Mouse (Mus musculus): ENCODE data around the gene Nr2c2. TPM values are rescaled to one million over a fixed set of nuclear protein-coding genes. Genes with fewer than 3 reads are reported as not detected.

Nr2c2 gene
- polyA plus RNA-seq, 1 experiment, result 12.5 TPM

- Histone ChIP-seq H3K27me3 (ENCODE audit: control insufficient read depth, insufficient read depth, low read length) (no peaks in the 10 kb centered on the region), H3K4me3 (ENCODE audit: low read depth, low read length) (no peak overlapping the region), H3K27ac (ENCODE audit: insufficient read depth, low read depth, low read length) (no peak overlapping the region), H3K36me3 (ENCODE audit: control insufficient read depth, insufficient read depth, low read length) (peaks cover 83% of the 10 kb centered on the region), H3K4me1 (ENCODE audit: control insufficient read depth, insufficient read depth, insufficient read length, low read length) (no peaks in the 10 kb centered on the region)
- 81% methylated on average over 3 of the region's 3 CpGs for WGBS
- TF ChIP-seq CTCF (IDR thresholded peaks at IDR 0.05; ENCODE audit: extremely low read depth, insufficient read length, insufficient replicate concordance, low read depth, low read length), result no peak
- TF ChIP-seq POLR2A (IDR thresholded peaks at IDR 0.05; ENCODE audit: low read depth, low read length), result no peak
Measured at GRCm38 (mm10) chr6:92158801-92159200, 67.6 kb downstream of the Nr2c2 start.

- no peaks in the 10 kb centered on the region for H3K27me3 ChIP-seq (ENCODE audit: control insufficient read depth, insufficient read depth, low read length)
- WGBS, result 73% methylated on average over 1 of the region's 1 CpGs
- no peak overlapping the region for H3K4me3 ChIP-seq (ENCODE audit: low read depth, low read length)
- TF ChIP-seq POLR2A (IDR thresholded peaks at IDR 0.05; ENCODE audit: low read depth, low read length) (no peak), CTCF (IDR thresholded peaks at IDR 0.05; ENCODE audit: extremely low read depth, insufficient read length, insufficient replicate concordance, low read depth, low read length) (no peak)
- H3K27ac ChIP-seq (ENCODE audit: insufficient read depth, low read depth, low read length), result no peak overlapping the region
- no peaks in the 10 kb centered on the region for H3K4me1 ChIP-seq (ENCODE audit: control insufficient read depth, insufficient read depth, insufficient read length, low read length)
- H3K36me3 ChIP-seq (ENCODE audit: control insufficient read depth, insufficient read depth, low read length), result peaks cover 72% of the 10 kb centered on the region
Measured at GRCm38 (mm10) chr6:92162724-92163123, 71.5 kb downstream of the Nr2c2 start.

- no peaks in the 10 kb centered on the region for H3K27me3 ChIP-seq (ENCODE audit: control insufficient read depth, insufficient read depth, low read length)
- H3K4me3 ChIP-seq (ENCODE audit: low read depth, low read length), result no peak overlapping the region
- TF ChIP-seq POLR2A (IDR thresholded peaks at IDR 0.05; ENCODE audit: low read depth, low read length), result no peak
- TF ChIP-seq CTCF (IDR thresholded peaks at IDR 0.05; ENCODE audit: extremely low read depth, insufficient read length, insufficient replicate concordance, low read depth, low read length), result no peak
- no peak overlapping the region for H3K27ac ChIP-seq (ENCODE audit: insufficient read depth, low read depth, low read length)
- H3K36me3 ChIP-seq (ENCODE audit: control insufficient read depth, insufficient read depth, low read length), result peaks cover 40% of the 10 kb centered on the region
- 94% methylated on average over 1 of the region's 1 CpGs for WGBS
- no peaks in the 10 kb centered on the region for H3K4me1 ChIP-seq (ENCODE audit: control insufficient read depth, insufficient read depth, insufficient read length, low read length)
Measured at GRCm38 (mm10) chr6:92176450-92176849, 85.3 kb downstream of the Nr2c2 start.

GRCm38 (mm10) chr6:92183621-92184131 is 92.5 kb downstream of the Nr2c2 start, which contains the start of gene Mrps25:
Gene Mrps25 (minus strand): TSS chr6:92184033.
- Histone ChIP-seq H3K36me3 (ENCODE audit: control insufficient read depth, insufficient read depth, low read length) (peaks cover 5% of the 10 kb centered on the region), H3K4me1 (ENCODE audit: control insufficient read depth, insufficient read depth, insufficient read length, low read length) (peaks cover 3% of the 10 kb centered on the region; the same call in 1 of the 2 replicates), H3K27me3 (ENCODE audit: control insufficient read depth, insufficient read depth, low read length) (no peaks in the 10 kb centered on the region), H3K27ac (ENCODE audit: insufficient read depth, low read depth, low read length) (no peak within 1 kb of the TSS), H3K4me3 (ENCODE audit: low read depth, low read length) (peak within 1 kb of the TSS; percentile 81)
- WGBS, result under 1% methylated on average over 42 of the region's 42 CpGs
- no peak for TF ChIP-seq CTCF (IDR thresholded peaks at IDR 0.05; ENCODE audit: extremely low read depth, insufficient read length, insufficient replicate concordance, low read depth, low read length)
- peak; percentile 80 for TF ChIP-seq POLR2A (IDR thresholded peaks at IDR 0.05; ENCODE audit: low read depth, low read length)

GRCm38 (mm10) chr6:92184178-92184577 is 93.0 kb downstream of the Nr2c2 start:
- Histone ChIP-seq H3K4me1 (ENCODE audit: control insufficient read depth, insufficient read depth, insufficient read length, low read length) (peaks cover 3% of the 10 kb centered on the region; the same call in 1 of the 2 replicates), H3K36me3 (ENCODE audit: control insufficient read depth, insufficient read depth, low read length) (peaks cover 5% of the 10 kb centered on the region), H3K27ac (ENCODE audit: insufficient read depth, low read depth, low read length) (no peak overlapping the region), H3K4me3 (ENCODE audit: low read depth, low read length) (peak overlapping the region; percentile 81), H3K27me3 (ENCODE audit: control insufficient read depth, insufficient read depth, low read length) (no peaks in the 10 kb centered on the region)
- WGBS, result 6% methylated on average over 10 of the region's 10 CpGs
- TF ChIP-seq POLR2A (IDR thresholded peaks at IDR 0.05; ENCODE audit: low read depth, low read length) (no peak), CTCF (IDR thresholded peaks at IDR 0.05; ENCODE audit: extremely low read depth, insufficient read length, insufficient replicate concordance, low read depth, low read length) (no peak)

- H3K4me1 ChIP-seq (ENCODE audit: control insufficient read depth, insufficient read depth, insufficient read length, low read length), result peaks cover 3% of the 10 kb centered on the region; the same call in 1 of the 2 replicates
- H3K27me3 ChIP-seq (ENCODE audit: control insufficient read depth, insufficient read depth, low read length), result no peaks in the 10 kb centered on the region
- 89% methylated on average over 8 of the region's 8 CpGs for WGBS
- TF ChIP-seq CTCF (IDR thresholded peaks at IDR 0.05; ENCODE audit: extremely low read depth, insufficient read length, insufficient replicate concordance, low read depth, low read length) (no peak), POLR2A (IDR thresholded peaks at IDR 0.05; ENCODE audit: low read depth, low read length) (no peak)
- H3K4me3 ChIP-seq (ENCODE audit: low read depth, low read length), result no peak overlapping the region
- no peak overlapping the region for H3K27ac ChIP-seq (ENCODE audit: insufficient read depth, low read depth, low read length)
- H3K36me3 ChIP-seq (ENCODE audit: control insufficient read depth, insufficient read depth, low read length), result peaks cover 55% of the 10 kb centered on the region
Measured at GRCm38 (mm10) chr6:92199414-92199813, 108.2 kb downstream of the Nr2c2 start.

- Histone ChIP-seq H3K4me1 (ENCODE audit: control insufficient read depth, insufficient read depth, insufficient read length, low read length) (peaks cover 8% of the 10 kb centered on the region), H3K27me3 (ENCODE audit: control insufficient read depth, insufficient read depth, low read length) (no peaks in the 10 kb centered on the region), H3K27ac (ENCODE audit: insufficient read depth, low read depth, low read length) (peak overlapping the region; percentile 50), H3K4me3 (ENCODE audit: low read depth, low read length) (peak overlapping the region; percentile 83), H3K36me3 (ENCODE audit: control insufficient read depth, insufficient read depth, low read length) (peaks cover 6% of the 10 kb centered on the region)
- TF ChIP-seq POLR2A (IDR thresholded peaks at IDR 0.05; ENCODE audit: low read depth, low read length) (no peak), CTCF (IDR thresholded peaks at IDR 0.05; ENCODE audit: extremely low read depth, insufficient read length, insufficient replicate concordance, low read depth, low read length) (no peak)
- WGBS, result under 1% methylated on average over 48 of the region's 48 CpGs
Measured at GRCm38 (mm10) chr6:92214055-92214772, 123.0 kb downstream of the Nr2c2 start.
